Mouse (Mus musculus) forelimb bud, embryonic 11.5 days (tissue): ENCODE data around the gene Barhl1.
A peak's percentile ranks its signal among the peaks of the same experiment; 100 is the strongest.

ENCODE experiments used
- DNase-seq: peaks from one replicate; pipeline ENCODE4 v3.0.0-alpha.2; 2012; ENCODE audit warnings: low read depth, low spot score

The Barhl1 gene

DNA sequence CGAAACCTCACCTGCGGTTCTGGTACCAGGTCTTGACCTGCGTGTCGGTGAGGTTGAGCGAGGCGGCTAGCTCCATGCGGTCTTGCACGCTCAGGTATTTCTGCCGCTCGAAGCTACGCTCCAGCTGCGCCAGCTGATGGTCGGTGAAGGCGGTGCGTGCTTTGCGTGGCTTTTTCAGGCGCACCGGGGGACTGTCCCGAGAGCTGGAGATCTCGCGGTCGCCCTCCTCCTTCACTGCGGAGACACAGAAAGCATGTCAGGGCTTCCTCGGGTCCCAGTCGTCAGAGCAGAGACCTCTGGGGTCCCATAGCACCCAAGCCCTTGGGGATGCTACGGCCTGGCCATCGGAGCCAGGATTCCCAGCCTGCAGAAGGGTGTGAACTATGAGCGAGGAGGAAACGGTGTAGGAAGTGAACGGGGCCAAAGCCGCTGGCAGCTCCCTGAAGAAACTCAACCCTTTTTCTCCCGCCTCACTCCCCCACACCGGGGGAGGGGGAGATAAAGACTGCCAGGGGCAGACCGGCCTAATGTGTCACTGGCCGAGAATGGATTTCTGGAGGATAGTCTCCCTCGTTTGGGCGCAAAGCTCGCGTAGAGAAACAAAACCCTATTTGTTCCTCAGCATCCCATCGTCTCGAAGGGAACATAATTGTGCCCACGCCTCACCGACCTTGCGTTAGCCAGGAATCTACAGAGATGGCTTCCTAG lies 5.0 kb downstream of the Barhl1 start:
- peak; percentile 8 for DNase-seq

DNA sequence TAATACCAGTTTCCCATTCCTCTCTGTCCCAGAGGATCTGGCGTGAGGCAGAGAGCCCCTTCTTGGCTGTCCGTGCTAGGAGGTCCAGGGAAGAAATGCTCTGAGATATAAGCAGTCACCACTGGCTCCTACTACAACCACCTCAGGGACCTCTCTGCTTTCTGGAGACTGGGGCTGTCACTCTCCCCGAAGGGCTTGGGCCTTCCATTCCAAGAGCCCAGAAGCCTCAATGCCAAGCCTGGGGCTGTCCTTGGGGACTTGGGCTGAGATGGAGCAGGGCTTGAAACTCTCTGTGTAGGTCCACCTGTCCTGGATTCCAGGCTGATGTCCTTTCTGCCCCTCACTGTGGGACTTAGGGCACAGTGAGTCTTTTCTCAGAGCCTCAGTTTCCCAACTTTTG lies 5.6 kb downstream of the Barhl1 start:
- no peak for DNase-seq

DNA sequence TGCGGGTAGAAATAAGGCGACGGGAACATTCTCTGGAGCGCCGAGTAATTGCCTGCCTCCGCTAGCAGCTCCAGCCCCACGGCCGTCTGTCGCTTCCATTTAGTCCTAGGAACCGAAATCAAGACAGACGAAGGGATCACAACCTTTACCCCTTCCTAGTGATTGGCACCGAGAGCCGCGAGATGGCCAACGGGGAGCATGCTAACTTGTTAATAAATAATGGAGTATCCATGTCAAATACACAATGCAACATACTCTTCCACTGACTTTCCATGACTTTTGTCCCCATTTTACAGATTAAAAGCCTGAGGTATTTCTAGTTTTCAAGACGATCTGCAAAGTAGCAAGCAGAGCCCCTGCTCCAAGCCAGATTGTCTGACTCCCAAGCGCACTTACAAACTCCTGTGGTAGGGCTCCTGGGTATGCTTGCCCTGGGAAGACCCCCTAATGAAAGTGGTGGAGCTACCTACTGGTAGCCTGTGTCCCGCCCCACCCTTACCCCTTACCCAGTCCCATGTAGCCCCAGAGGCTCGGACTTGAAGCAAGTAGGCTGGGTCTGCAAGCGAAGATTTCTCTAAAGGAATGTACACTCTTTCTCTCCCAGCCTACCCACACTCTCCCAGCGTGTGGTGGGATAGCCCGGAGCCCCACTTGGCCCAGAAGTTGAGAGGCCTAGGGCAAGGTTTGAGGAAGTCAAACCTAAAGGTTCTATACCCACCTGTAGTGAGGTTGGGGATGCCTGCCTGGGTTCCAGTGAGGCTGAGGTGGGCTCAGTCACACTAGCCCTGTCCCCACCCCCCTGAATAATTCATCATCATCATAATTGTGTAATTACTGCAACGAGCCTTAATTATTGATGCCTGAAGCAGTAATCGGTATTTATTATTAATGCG lies 6.4 kb downstream of the Barhl1 start:
- DNase-seq = no peak

DNA sequence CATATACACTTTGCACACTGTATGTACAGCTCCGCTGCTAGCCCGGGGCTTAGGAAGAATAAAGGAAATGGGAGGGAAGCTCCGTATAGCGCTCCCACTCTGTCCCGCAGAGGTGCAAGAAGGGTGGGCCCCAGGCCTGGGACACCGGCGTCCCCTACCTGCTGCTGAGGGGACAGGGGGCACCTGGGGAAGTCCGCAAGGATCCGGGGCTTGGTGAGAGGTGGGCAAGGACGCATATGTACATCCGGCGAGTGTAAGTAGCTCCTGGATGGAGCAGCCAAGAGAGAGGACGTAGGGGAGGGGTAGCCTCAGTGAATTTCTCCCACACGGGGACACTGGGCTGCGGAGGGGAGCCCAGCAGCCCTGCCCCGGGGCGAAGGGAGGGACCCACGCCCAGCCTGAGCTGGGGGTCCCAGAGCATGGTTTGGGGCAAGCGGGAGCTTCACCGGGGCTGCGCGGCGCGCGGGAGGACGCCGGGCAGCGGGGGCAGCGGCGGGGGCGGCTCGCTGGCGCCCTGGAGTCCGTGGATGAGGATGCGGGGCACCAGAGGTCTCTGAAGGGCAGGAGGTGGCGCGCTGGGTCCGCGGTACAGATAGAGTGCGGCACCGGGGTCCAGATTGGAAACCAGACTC lies 7.2 kb downstream of the Barhl1 start:
- DNase-seq = no peak

DNA sequence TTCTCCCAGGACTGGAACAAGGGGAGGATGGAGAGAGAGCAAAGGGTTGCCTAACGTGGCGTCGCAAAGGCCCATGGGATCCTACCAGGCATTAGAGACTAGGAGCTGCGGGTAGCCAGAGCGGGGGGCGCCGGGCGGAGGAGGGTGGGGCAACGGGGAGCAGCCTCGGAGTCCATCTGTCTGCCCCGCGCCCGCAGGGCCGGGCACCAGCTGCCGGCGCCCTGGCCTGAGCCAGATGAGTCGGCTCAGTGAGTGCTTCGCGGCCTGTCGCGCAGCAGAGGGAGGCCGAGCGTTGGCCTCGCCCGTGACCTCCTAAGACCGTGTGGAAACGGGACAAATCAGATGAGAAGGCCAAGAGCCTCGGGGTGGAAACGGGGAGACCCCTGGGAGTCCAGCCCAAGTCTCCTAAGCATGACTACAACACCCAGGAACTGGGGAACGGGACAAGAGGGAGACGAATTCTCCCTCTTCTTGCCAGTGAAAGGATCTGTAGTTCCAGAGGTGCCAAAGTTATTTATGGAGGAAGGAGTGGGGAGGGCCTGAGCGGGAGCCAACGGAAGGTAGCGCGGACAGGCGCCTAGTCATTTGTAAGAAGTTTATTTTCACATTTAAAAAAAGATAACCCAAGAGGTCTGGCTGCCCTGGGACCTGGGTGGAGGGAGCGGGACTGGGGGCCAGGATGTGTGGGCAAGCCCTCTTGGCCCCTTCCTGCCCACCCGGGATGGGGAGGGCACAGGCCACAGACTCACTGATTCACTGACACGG lies 7.9 kb downstream of the Barhl1 start:
- peak; percentile 6 for DNase-seq

DNA sequence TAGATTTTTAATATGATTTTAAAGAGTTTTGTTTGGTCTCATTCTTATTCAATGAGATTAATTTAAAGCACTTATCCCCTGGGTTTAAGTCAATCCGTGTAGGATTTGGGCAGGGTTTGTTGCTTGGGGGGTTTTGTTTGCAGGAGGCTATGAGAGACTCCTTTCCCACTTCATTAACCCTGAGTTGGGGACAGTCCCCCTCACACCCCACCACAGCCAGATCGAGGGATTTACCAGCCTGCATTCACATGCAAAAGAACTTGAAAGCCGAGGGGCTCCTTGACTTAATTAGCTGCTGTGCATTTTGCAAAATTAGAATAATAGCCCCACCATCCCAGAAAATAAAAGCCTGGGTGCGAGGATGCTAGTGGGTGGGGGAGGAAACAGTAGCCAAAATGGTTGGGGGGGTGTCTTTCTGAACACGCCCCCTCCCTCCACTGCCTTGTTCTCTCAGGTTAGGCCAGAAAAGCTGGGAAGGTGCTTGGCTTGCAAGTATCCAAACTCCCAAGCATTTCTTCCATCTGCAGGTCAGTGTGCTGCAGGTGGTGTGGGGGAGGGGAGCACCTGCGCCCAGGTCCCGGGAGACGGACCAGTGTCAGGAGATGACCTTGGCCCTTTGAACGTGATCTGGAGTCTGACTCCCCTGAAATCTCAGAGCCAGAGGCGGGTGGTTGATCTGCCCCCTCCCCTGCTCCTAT lies 8.6 kb downstream of the Barhl1 start:
- DNase-seq = peak; percentile 16

DNA sequence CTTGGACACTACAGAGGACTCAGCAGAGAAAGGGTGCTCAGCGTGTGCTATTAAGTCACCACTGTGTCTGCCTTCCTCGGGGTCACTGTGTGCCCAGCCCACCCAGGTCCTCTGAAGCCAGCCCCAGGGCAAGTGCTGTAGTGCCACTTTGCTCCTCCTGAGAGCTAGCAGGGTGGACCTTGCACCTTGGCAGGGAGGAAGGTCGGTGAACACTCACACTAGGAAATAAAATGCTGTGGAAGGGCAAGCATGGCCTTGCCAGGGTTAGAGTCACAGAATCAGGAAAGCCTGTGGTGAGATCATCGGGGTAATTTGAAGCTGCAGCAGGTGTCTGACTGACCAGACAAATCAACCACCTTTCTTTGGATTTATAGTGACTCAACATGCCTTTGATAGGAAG lies 10.9 kb downstream of the Barhl1 start:
- no peak for DNase-seq

DNA sequence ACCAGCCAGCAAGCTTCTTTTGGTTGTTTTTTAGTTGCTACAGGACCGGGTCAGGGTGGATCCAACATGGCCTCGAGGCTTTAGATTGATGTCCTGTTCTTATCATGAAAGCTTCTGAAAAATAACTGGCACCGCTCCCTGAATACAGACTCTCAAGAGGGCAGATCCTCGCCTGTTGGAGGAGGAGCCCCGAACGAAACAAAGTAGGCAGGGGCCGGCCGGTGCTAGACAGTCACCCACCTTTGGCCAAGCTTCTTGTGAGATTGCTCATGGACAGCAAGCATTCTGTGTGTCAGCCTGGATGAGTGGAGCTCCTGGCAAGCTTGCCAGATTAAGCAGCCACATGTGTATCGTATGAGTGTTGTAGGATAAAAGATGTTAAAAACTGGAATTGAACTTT lies 11.7 kb downstream of the Barhl1 start:
- DNase-seq = no peak

DNA sequence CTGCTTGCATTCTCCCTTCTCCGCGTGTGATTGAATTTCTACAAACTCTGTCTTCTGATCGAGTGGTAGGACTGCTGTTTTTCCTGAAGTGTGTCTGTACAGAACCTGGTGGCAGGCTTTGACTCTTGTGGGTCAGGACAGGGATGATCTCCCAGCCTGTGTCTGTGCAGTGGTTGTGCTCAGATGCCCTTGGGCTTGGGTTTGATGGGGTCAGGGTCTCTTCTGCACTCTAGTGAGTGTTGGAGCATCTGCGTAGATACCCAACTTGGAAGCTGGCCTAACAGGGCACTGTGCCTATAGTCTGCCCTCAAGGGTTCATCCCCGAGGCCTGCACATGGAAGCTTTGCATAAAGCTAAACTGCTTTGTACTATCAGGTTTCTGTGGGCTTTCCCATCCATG lies 12.6 kb downstream of the Barhl1 start:
- no peak for DNase-seq

DNA sequence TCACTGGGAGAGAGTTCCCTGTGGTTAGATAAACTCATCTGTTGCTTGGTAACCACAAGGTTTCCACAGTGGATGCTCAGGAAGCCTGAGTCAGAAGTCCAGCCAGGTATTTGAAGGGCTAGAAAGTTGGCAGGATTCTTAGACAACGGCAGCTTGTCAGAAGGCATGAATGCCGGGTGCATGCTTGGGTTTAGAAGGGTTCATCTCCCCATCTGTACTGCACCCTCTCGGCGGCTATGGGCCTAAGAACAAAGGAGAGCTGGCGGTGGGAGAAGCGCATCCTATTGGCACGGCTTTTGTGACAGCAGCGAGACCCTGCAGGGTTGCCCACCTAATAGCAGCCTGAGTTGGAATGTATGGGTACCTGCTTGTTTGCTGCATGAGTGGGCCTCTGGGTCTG lies 14.2 kb downstream of the Barhl1 start:
- DNase-seq = no peak

DNA sequence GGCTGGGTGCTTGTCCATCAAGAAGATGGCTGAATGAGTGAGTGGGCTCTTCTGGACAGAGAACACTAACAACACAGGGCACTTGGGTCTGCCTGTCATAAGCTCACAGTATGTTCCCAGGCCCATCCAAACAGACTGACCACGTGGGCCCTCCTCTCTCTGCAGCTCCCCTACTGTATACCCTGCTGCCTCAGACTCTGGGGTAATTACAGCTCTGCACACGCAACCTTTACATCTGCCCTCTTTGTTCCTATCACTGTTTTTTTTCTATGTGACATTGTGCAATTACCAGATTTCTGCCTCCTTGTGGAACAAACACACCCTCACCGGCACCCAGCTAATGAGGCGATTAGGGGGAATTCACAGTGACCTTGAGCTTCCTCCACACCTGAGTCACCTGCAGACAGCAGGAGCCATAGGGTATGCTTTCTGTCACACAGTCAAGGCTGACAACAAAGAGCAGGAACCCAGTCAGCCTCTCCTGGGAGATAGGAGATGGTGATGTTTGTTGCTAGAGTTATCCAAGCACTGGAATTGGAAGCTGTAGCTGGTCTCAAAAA lies 19.0 kb downstream of the Barhl1 start:
- no peak for DNase-seq

DNA sequence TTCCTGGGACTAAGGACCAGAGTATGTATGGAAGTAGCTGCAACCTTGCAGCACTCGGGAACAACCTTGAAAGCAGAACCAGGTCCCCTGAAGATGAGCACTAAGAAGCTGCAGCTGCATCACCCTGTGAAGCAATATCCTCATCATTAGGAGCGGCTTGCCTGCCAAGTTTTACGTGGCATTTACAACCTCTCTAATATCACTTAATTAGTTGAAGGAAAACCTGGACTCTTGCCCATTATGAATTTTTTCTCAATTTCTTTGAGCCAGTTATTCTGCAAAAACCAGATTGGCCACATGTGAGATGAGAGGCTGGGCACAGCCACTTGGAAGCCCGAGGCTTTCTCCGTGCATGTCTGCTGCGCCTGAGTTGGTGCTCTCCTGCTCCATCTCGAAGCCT lies 20.6 kb downstream of the Barhl1 start:
- no peak for DNase-seq

DNA sequence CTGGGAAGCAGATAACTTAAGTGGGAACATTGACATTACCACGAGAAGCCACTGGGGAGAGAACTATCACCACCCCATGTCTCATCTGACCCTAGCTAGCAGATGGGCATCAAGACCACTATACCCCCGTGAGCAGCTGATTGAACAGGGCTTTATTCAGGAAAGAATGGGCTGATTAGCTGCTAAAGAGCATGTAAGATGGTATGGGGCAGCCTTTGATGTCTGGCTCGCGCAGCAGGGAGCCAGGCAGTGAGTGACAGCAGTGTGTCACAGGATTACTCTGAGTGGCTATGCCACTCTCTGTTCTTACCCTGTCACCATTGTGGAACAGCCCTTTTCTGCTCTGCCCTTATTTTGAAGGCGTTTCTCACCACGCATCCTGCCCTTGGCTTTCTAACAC lies 22.9 kb downstream of the Barhl1 start:
- DNase-seq = no peak

DNA sequence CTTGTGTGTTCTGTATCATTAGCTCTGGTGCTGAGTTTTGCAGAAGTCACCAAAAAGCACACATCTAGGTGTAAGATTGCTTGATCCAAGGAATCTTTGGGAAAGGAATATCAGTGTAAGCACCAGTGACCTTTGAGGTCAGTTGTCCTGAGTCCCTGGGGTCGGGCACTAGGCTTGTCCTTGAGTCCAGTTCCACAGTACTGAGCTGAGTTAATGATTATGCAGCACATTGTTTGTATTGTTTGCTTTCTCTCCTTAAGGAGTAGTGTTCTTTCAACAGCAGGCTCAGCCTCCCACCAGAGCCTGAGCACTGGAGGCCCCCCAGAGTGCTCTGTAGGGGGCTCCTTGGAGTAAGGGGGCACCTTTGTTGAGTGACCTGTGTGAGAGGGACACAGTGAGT lies 23.7 kb downstream of the Barhl1 start:
- DNase-seq = no peak

DNA sequence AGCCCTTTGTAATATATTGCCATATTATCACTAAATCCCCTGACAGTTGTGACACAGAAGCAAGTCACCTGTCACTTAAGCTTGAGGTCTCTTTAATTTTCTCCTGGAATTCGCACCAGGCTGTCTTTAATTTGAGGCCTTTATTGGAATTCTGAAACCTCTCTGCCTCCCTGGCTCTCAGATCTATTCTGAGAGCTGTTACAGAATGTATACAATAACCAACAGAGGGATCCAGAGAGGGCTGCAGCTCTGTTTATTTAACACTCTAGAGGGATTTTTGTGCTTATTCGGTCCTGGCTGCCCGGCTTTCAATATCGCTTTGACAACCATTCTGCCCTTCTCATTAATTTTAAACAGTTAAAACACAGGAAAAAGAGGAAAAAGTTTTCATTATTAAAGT lies 31.6 kb downstream of the Barhl1 start:
- no peak for DNase-seq

DNA sequence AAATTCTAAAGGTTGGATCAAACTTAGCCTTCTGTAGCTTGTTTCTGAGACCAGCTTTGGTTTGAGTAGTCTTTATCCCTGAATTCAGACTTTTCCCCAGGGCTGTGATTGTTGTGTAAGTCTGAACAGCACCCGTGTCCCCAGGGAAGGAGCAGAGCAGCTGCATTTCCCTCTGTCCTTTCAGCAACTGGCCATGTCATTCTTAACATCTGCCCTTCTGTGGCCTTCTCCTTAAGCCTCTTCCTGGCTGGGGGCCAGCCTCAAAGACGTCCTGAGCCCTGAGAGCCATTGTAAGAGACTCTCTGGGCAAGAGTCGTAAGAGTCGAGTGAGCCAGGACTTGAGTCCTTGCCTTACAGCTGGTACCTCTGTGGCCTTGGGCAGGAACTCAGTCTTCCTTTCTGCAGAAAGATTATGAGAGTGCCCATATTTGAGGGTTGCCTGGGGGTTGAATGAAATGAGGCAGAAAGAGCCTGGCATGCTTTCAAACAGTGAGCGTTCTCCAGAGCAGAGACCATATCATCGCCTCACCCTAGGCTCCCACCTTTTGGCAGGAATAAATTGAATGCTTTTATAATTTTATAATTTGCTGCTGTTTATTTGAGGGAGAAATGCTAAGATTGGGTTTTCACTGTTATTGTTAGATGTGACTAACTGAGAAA lies 33.5 kb downstream of the Barhl1 start:
- DNase-seq = no peak

DNA sequence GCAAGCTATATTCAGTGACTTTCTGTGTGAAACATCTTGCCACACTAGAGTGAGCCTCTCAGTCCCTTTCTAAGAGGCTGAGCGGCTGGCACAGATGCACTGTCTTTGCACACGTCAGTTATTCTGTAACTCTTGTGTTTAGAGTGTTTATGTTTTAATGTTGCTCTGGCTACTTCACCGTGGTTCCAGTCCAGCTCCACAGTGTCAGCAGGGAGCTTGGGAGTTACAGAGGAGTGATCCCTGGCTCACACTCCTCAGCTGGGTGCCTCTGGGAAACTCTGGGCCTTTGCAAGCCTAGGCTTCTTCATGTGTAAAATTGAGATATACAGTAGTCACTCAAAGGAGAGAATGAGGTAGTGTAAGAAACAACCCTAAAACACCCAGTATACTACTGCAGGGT lies 34.4 kb downstream of the Barhl1 start:
- DNase-seq = no peak

DNA sequence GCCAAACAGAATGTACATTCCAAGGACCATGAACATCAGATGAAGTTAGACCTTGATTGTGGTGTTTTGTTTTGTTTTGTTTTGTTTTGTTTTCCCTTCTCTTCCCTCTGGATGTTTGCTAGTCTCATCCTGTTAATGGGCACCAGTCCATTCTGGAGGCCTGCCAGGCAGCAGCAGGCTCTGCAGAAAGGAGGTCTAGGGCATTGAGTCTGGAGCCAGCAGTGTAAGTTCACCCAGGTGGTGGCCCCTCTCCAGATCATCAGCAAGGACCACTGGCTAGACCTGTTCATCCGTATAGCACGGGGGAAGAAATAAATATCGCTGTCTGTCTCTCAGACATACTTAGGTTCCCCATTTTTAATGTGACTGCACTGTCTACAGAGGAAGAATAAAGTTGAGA lies 35.2 kb downstream of the Barhl1 start:
- no peak for DNase-seq

DNA sequence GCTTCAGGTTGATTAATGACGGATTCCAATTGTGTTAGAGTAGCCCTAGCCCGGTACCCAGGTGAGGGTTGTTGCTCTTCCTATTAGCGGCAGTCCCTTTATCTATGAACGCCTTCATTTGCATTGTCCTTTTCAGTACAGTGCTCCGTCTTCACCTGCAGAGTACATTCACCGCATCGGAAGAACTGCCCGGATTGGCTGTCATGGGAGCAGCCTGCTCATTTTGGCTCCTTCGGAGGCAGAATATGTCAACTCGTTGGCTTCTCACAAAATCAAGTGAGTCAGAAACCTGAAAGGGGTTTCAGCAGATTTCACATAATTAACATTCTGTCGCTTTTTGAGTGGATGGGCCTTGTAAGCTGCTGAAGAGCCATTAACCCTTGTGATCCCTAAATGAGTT lies 40.9 kb downstream of the Barhl1 start:
- DNase-seq = no peak

DNA sequence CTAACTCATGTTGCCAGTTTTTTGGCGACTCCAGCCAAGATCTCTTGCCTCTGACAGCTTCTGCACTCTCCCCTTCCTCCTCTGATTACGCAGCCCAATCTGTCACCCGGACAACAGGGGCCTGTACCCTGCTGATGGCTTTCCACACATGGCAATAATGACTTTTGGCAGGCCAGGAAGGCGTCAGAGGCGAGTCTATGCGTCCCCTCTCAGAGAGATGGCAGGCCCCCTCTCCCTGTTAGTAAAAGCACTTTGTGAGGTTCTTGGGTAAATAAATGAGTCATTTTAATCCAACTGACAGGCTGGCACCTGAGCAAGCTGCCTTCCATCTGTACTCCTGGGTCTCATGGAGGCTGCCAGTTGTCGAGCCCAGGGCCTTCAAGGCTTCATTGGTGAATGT lies 49.0 kb downstream of the Barhl1 start:
- no peak for DNase-seq

DNA sequence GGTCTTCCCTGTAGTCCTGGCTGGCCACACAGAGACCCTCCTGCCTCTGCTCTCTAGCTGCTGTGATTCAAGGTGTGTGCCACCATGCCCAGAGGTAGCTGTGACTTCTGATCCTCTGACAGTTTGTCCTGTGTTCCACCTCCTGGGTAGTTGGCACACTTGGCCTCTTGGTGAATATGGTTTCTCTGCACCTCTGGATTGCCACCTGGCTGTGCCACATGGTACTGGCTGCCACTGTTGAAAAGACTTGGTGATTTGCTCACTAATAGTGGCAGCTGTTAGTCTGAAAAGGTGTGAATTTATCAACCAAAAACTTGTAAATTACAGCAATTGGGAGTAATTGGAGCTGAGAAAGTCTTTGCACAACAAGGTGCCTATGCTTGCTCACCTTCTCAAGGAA lies 52.6 kb downstream of the Barhl1 start:
- no peak for DNase-seq
